Mouse (Mus musculus): ENCODE measurements around the gene 5730409E04Rik.

DNA sequence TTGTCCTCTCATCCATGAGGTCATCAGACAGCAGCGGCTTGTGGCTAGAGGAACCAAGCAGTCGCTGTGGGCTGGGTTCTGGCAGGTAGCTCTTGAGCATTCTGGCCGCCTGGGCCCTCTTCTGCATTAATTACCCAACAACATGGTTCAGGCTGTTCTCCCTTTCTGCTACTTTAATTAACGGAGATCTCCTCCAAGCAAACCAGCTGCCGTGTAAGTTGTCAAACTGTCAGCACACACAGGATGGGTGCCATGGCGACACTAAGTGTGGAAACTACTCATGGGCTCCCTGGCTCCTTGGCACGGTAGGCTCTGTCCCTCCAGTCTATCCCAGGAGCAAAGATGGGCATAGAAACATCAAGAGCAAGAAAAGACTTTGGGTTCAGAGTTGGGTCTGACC, 29.7 kb downstream of the 5730409E04Rik start:
- TF ChIP-seq POLR2A (IDR thresholded peaks at IDR 0.05; ENCODE audit: extremely low read depth, insufficient read depth, low read length) (no peak), CTCF (IDR thresholded peaks at IDR 0.05; ENCODE audit: extremely low read depth, insufficient read depth, low read length) (no peak)
